Mouse (Mus musculus) small intestine, adult 2 months (tissue): ENCODE measurements around the gene Ctcf. TPM values are rescaled to one million over a fixed set of nuclear protein-coding genes. Genes with fewer than 3 reads are reported as not detected.

Experiments
- H3K27ac ChIP-seq: fragments of 200-500 bp; 2 replicates; pipeline ENCODE4 v1.5.1; 2012; ENCODE audit warnings: low read depth, low read length, control low read depth, inconsistent platforms; ENCODE audit not compliant: insufficient read depth
- H3K27me3 ChIP-seq: fragments of 200-500 bp; 2 replicates; pipeline ENCODE4 v1.6.1; 2012; ENCODE audit warnings: mild to moderate bottlenecking, moderate library complexity, low read length, inconsistent platforms; ENCODE audit not compliant: control insufficient read depth, insufficient read depth
- H3K36me3 ChIP-seq: fragments of 200-500 bp; 2 replicates; pipeline ENCODE4 v1.6.1; 2012; ENCODE audit warnings: mild to moderate bottlenecking, low read length, control low read depth, inconsistent platforms; ENCODE audit not compliant: control insufficient read depth, insufficient read depth
- H3K4me1 ChIP-seq: fragments of 200-500 bp; 2 replicates; pipeline ENCODE4 v1.6.1; 2012; ENCODE audit warnings: low read length, inconsistent platforms, mixed read lengths; ENCODE audit not compliant: control insufficient read depth, insufficient read depth, insufficient read length
- H3K4me3 ChIP-seq: fragments of 200-500 bp; 2 replicates; pipeline ENCODE4 v1.5.1; 2012; ENCODE audit warnings: low read depth, mild to moderate bottlenecking, control low read depth, inconsistent platforms, low read length, moderate library complexity
- CTCF ChIP-seq: fragments of 200-500 bp; IDR thresholded peaks from 2 replicates; pipeline ENCODE4 v1.5.1; 2012; ENCODE audit warnings: low read depth, mild to moderate bottlenecking, control low read depth, inconsistent platforms, low read length, moderate library complexity, mixed read lengths; ENCODE audit not compliant: insufficient replicate concordance, insufficient read length; ENCODE audit errors: extremely low read depth
- POLR2A ChIP-seq: fragments of 200-500 bp; IDR thresholded peaks from 2 replicates; pipeline ENCODE4 v1.6.1; 2012; ENCODE audit warnings: low read depth, mild to moderate bottlenecking, control low read depth, inconsistent platforms, low read length, moderate library complexity
- WGBS: fragments of 180-500 bp; shearing (Covaris S2); methylation state at CpG from one replicate; pipeline ENCODE4 v1.1.7; 2018; 5-methylcytosine and 5-hydroxymethylcytosine counted together
- polyA plus RNA-seq: library from polyadenylated mRNA; depleted of rRNA; stranded (reverse); fragments of >200 nt; gene quantifications from 2 replicates; pipeline ENCODE4 v1.2.3, GENCODE M21; 2012

The Ctcf gene
- polyA plus RNA-seq, 1 experiment = 8.4 TPM

- H3K36me3 ChIP-seq = no peaks in the 10 kb centered on the region
- H3K4me3 ChIP-seq = peak within 1 kb of the TSS; percentile 73
- no peaks in the 10 kb centered on the region; the same call in 1 of the 2 replicates for H3K4me1 ChIP-seq
- peak within 1 kb of the TSS; percentile 98 for H3K27ac ChIP-seq
- H3K27me3 ChIP-seq = no peaks in the 10 kb centered on the region
- under 1% methylated on average over 58 of the region's 63 CpGs for WGBS
- no peak for TF ChIP-seq POLR2A
- TF ChIP-seq CTCF = no peak
Measured at GRCm38 (mm10) chr8:105636963-105637510, 669 bp downstream of the Ctcf start, which contains the start of gene Agrp. TSS of gene Agrp (minus strand) at chr8:105637393.

- Histone ChIP-seq H3K36me3 (no peaks in the 10 kb centered on the region), H3K27ac (peak overlapping the region; percentile 98), H3K4me3 (peak overlapping the region; percentile 73), H3K27me3 (no peaks in the 10 kb centered on the region), H3K4me1 (no peaks in the 10 kb centered on the region; the same call in 1 of the 2 replicates)
- WGBS = under 1% methylated on average over 11 of the region's 11 CpGs
- TF ChIP-seq CTCF = no peak
- TF ChIP-seq POLR2A = no peak
Measured at GRCm38 (mm10) chr8:105637601-105638041, 1.3 kb downstream of the Ctcf start.

GRCm38 (mm10) chr8:105638510-105638909, 2.1 kb downstream of the Ctcf start:
- TF ChIP-seq POLR2A = no peak
- no peak for TF ChIP-seq CTCF
- Histone ChIP-seq H3K27me3 (no peaks in the 10 kb centered on the region), H3K4me3 (no peak overlapping the region), H3K27ac (no peak overlapping the region), H3K4me1 (no peaks in the 10 kb centered on the region; the same call in 1 of the 2 replicates), H3K36me3 (peaks cover 3% of the 10 kb centered on the region; the same call in 1 of the 2 replicates)
- WGBS = 74% methylated on average over 4 of the region's 4 CpGs

GRCm38 (mm10) chr8:105639835-105640234, 3.5 kb downstream of the Ctcf start:
- no peak for TF ChIP-seq POLR2A
- no peak for TF ChIP-seq CTCF
- no peaks in the 10 kb centered on the region; the same call in 1 of the 2 replicates for H3K4me1 ChIP-seq
- H3K27me3 ChIP-seq = no peaks in the 10 kb centered on the region
- peaks cover 7% of the 10 kb centered on the region for H3K36me3 ChIP-seq
- no peak overlapping the region for H3K4me3 ChIP-seq
- 11% methylated on average over 1 of the region's 1 CpGs for WGBS
- 0 out of 2 replicates have a peak overlapping the region, but pooled peaks have one; percentile 9 for H3K27ac ChIP-seq

- no peak overlapping the region for H3K4me3 ChIP-seq
- WGBS = 46% methylated on average over 2 of the region's 2 CpGs
- TF ChIP-seq CTCF (no peak), POLR2A (no peak)
Measured at GRCm38 (mm10) chr8:105640511-105640910, 4.1 kb downstream of the Ctcf start.

GRCm38 (mm10) chr8:105645205-105645604, 8.8 kb downstream of the Ctcf start:
- WGBS = 81% methylated on average over 1 of the region's 1 CpGs
- Histone ChIP-seq H3K36me3 (peaks cover 18% of the 10 kb centered on the region), H3K4me3 (no peak overlapping the region), H3K4me1 (no peaks in the 10 kb centered on the region), H3K27me3 (no peaks in the 10 kb centered on the region), H3K27ac (no peak overlapping the region)
- TF ChIP-seq POLR2A (no peak), CTCF (no peak)

More at GRCm38 (mm10) chr8:105640511-105640910, 4.1 kb downstream of the Ctcf start:
- Histone ChIP-seq H3K36me3 (peaks cover 12% of the 10 kb centered on the region), H3K27ac (no peak overlapping the region), H3K4me1 (no peaks in the 10 kb centered on the region; the same call in 1 of the 2 replicates), H3K27me3 (no peaks in the 10 kb centered on the region)

- Histone ChIP-seq H3K27me3 (no peaks in the 10 kb centered on the region), H3K4me1 (no peaks in the 10 kb centered on the region; the same call in 1 of the 2 replicates), H3K36me3 (peaks cover 22% of the 10 kb centered on the region), H3K27ac (no peak overlapping the region), H3K4me3 (no peak overlapping the region)
- TF ChIP-seq CTCF (no peak), POLR2A (no peak)
- WGBS = 97% methylated on average over 1 of the region's 1 CpGs
Measured at GRCm38 (mm10) chr8:105648929-105649328, 12.6 kb downstream of the Ctcf start.

- TF ChIP-seq POLR2A = no peak
- TF ChIP-seq CTCF = no peak
- H3K27me3 ChIP-seq = no peaks in the 10 kb centered on the region
- no peak overlapping the region for H3K4me3 ChIP-seq
- H3K27ac ChIP-seq = no peak overlapping the region
- H3K36me3 ChIP-seq = peaks cover 15% of the 10 kb centered on the region
- H3K4me1 ChIP-seq = no peaks in the 10 kb centered on the region
Measured at GRCm38 (mm10) chr8:105657641-105658040, 21.3 kb downstream of the Ctcf start.
